Mouse (Mus musculus): ENCODE results near the gene Gm27021.

Gene Gm27021

GRCm38 (mm10) chr8:120563851-120564837 is 103.7 kb downstream of the Gm27021 start:
- peak; percentile 80 for DNase-seq

- no peak for DNase-seq
These were observed 104.5 kb downstream of the Gm27021 start for GRCm38 (mm10) chr8:120563348-120563724.

GRCm38 (mm10) chr8:120562680-120563347 is 105.1 kb downstream of the Gm27021 start:
- no peak for DNase-seq

GRCm38 (mm10) chr8:120561539-120562435 is 106.1 kb downstream of the Gm27021 start:
- DNase-seq = no peak

- DNase-seq = no peak
These were observed 107.3 kb downstream of the Gm27021 start for GRCm38 (mm10) chr8:120560535-120560934.

GRCm38 (mm10) chr8:120559654-120560053 is 108.2 kb downstream of the Gm27021 start:
- no peak for DNase-seq

Measured in cerebellum, adult 9-10 months (tissue).